Mouse (Mus musculus) midbrain, postnatal 0 days (tissue): Measurements from ENCODE around the gene Eva1c. TPM values are rescaled to one million over a fixed set of nuclear protein-coding genes. Genes with fewer than 3 reads are reported as not detected.

ENCODE experiments used
- ATAC-seq: fragments of 200-750 bp; cut with Nextera tagmentation; 2 replicates; pipeline ENCODE4 v1.8.0; 2017; ENCODE audit warnings: moderate number of reproducible peaks, mild to moderate bottlenecking, moderate TSS enrichment, moderate library complexity; ENCODE audit not compliant: low FRiP score
- DNase-seq: peaks from one replicate; pipeline ENCODE4 v3.0.0-alpha.2; 2015; ENCODE audit warnings: low spot score
- H3K27ac ChIP-seq: fragments of 300-500 bp; sonication (generic); 2 replicates; pipeline ENCODE4 v1.5.1; 2014; ENCODE audit warnings: low read depth, mild to moderate bottlenecking, low read length, mixed read lengths
- H3K27me3 ChIP-seq: fragments of 300-500 bp; sonication (generic); 2 replicates; pipeline ENCODE4 v1.6.1; 2014; ENCODE audit warnings: low read length, control low read depth, mixed read lengths; ENCODE audit not compliant: insufficient read depth
- H3K36me3 ChIP-seq: fragments of 300-500 bp; sonication (generic); 2 replicates; pipeline ENCODE4 v1.6.1; 2014; ENCODE audit warnings: low read length, control low read depth, mixed read lengths; ENCODE audit not compliant: insufficient read depth
- H3K4me1 ChIP-seq: fragments of 300-500 bp; sonication (generic); 2 replicates; pipeline ENCODE4 v1.6.1; 2014; ENCODE audit warnings: mild to moderate bottlenecking, control low read depth, antibody characterized with exemption, low read length, mixed read lengths; ENCODE audit not compliant: insufficient read depth
- H3K4me2 ChIP-seq: fragments of 300-500 bp; sonication (generic); 2 replicates; pipeline ENCODE4 v1.6.1; 2014; ENCODE audit warnings: low read depth, mild to moderate bottlenecking, low read length, mixed read lengths; ENCODE audit not compliant: poor library complexity, severe bottlenecking
- H3K4me3 ChIP-seq: fragments of 300-500 bp; sonication (generic); 2 replicates; pipeline ENCODE4 v1.5.1; 2014; ENCODE audit warnings: low read depth, mild to moderate bottlenecking, low read length, moderate library complexity
- H3K9ac ChIP-seq: fragments of 300-500 bp; sonication (generic); replicated peaks from 2 replicates; pipeline ENCODE4 v1.6.1; 2014; ENCODE audit warnings: mild to moderate bottlenecking, low read length, moderate library complexity, mixed read lengths; ENCODE audit not compliant: poor library complexity, severe bottlenecking
- H3K9me3 ChIP-seq: fragments of 300-500 bp; sonication (generic); 2 replicates; pipeline ENCODE4 v1.6.1; 2016; ENCODE audit warnings: low read length, control low read depth
- CTCF ChIP-seq: IDR thresholded peaks from 2 replicates; pipeline ENCODE4 v1.5.1; 2016; ENCODE audit warnings: antibody characterized with exemption, mild to moderate bottlenecking
- WGBS: fragments of 180-500 bp; shearing (Covaris S2); extraction: QIAGEN DNeasy Blood & Tissue Kit; methylation state at CpG from one replicate; pipeline ENCODE4 v1.1.7; 2014; 5-methylcytosine and 5-hydroxymethylcytosine counted together
- polyA plus RNA-seq: library from polyadenylated mRNA; unstranded; fragments of >200 nt; fragmentation: Nextera tagmentation; extraction: Ambion mirVana; gene quantifications from 2 replicates; pipeline ENCODE4 v1.2.1, GENCODE M21; 2015
- total RNA-seq: library from RNA; depleted of rRNA; stranded (reverse); fragments of >200 nt; gene quantifications from 2 replicates; pipeline ENCODE4 v1.2.3, GENCODE M21; 2014

The Eva1c gene
- total and polyA plus RNA-seq, 2 experiments from 2014 or later, result 3.5 to 4.3 TPM

GRCm38 (mm10) chr16:90827498-90827897 is 979 bp downstream of the Eva1c start:
- WGBS, result 88% methylated on average over 9 of the region's 9 CpGs
- Histone ChIP-seq H3K4me3 (no peak overlapping the region), H3K36me3 (no peaks in the 10 kb centered on the region), H3K9ac (no peak overlapping the region), H3K27me3 (peaks cover 19% of the 10 kb centered on the region), H3K4me1 (0 out of 2 replicates have a peak, but pooled peaks cover 5% of the 10 kb centered on the region), H3K27ac (no peak overlapping the region), H3K4me2 (no peak overlapping the region), H3K9me3 (no peaks in the 10 kb centered on the region)
- ATAC-seq (no peak), DNase-seq (no peak)
- TF ChIP-seq CTCF, result no peak

- 0 out of 2 replicates have a peak, but pooled peaks cover 5% of the 10 kb centered on the region for H3K4me1 ChIP-seq
- DNase-seq (no peak), ATAC-seq (no peak)
- H3K9me3 ChIP-seq, result no peaks in the 10 kb centered on the region
- WGBS, result 82% methylated on average over 7 of the region's 7 CpGs
- no peak overlapping the region for H3K4me3 ChIP-seq
- no peaks in the 10 kb centered on the region for H3K36me3 ChIP-seq
- H3K27me3 ChIP-seq, result peaks cover 19% of the 10 kb centered on the region
- H3K4me2 ChIP-seq, result no peak overlapping the region
- no peak overlapping the region for H3K9ac ChIP-seq
- no peak for TF ChIP-seq CTCF
- H3K27ac ChIP-seq, result no peak overlapping the region
Measured at GRCm38 (mm10) chr16:90829136-90829535, 2.6 kb downstream of the Eva1c start.

GRCm38 (mm10) chr16:90829894-90830685 is 3.6 kb downstream of the Eva1c start:
- no peak overlapping the region for H3K27ac ChIP-seq
- peak; percentile 41; the same call in 1 of the 2 replicates for ATAC-seq

GRCm38 (mm10) chr16:90830686-90831439 is 4.3 kb downstream of the Eva1c start:
- DNase-seq (peak; percentile 44), ATAC-seq (peak; percentile 60)
- peak overlapping the region; percentile 62 for H3K9ac ChIP-seq
- H3K27ac ChIP-seq, result no peak overlapping the region
- H3K4me3 ChIP-seq, result peak overlapping the region; percentile 55
- TF ChIP-seq CTCF, result no peak
- H3K27me3 ChIP-seq, result peaks cover 19% of the 10 kb centered on the region
- H3K36me3 ChIP-seq, result no peaks in the 10 kb centered on the region
- no peaks in the 10 kb centered on the region for H3K9me3 ChIP-seq
- H3K4me1 ChIP-seq, result 0 out of 2 replicates have a peak, but pooled peaks cover 5% of the 10 kb centered on the region
- under 1% methylated on average over 65 of the region's 67 CpGs for WGBS
- peak overlapping the region; percentile 99 for H3K4me2 ChIP-seq

More at GRCm38 (mm10) chr16:90829894-90830685, 3.6 kb downstream of the Eva1c start:
- no peaks in the 10 kb centered on the region for H3K36me3 ChIP-seq
- H3K4me2 ChIP-seq, result peak overlapping the region; percentile 99
- no peaks in the 10 kb centered on the region for H3K9me3 ChIP-seq
- H3K27me3 ChIP-seq, result peaks cover 19% of the 10 kb centered on the region
- 1% methylated on average over 45 of the region's 45 CpGs for WGBS
- H3K9ac ChIP-seq, result peak overlapping the region; percentile 62; the same call in 1 of the 2 replicates
- peak overlapping the region; percentile 55 for H3K4me3 ChIP-seq
- peak; percentile 78 for DNase-seq
- 0 out of 2 replicates have a peak, but pooled peaks cover 5% of the 10 kb centered on the region for H3K4me1 ChIP-seq
- TF ChIP-seq CTCF, result peak; percentile 44

GRCm38 (mm10) chr16:90831676-90832075 is 5.2 kb downstream of the Eva1c start:
- Histone ChIP-seq H3K27me3 (peaks cover 19% of the 10 kb centered on the region), H3K27ac (no peak overlapping the region), H3K4me3 (peak overlapping the region; percentile 55; the same call in 1 of the 2 replicates), H3K9ac (0 out of 2 replicates have a peak overlapping the region, but pooled peaks have one; percentile 62), H3K4me2 (peak overlapping the region; percentile 99), H3K4me1 (0 out of 2 replicates have a peak, but pooled peaks cover 5% of the 10 kb centered on the region), H3K36me3 (no peaks in the 10 kb centered on the region), H3K9me3 (no peaks in the 10 kb centered on the region)
- WGBS, result 23% methylated on average over 15 of the region's 15 CpGs
- no peak for TF ChIP-seq CTCF
- DNase-seq, result no peak
- no peak for ATAC-seq
